Mouse (Mus musculus) lung, postnatal 0 days (tissue): Measurements from ENCODE around the gene Rbpj.

Source experiments
- CTCF ChIP-seq: IDR thresholded peaks from 2 replicates; pipeline ENCODE4 v1.5.1; 2016; ENCODE audit warnings: antibody characterized with exemption, mild to moderate bottlenecking
- EP300 ChIP-seq: IDR thresholded peaks from 2 replicates; pipeline ENCODE4 v1.6.1; 2016; ENCODE audit warnings: antibody characterized with exemption, mild to moderate bottlenecking, control low read depth

DNA sequence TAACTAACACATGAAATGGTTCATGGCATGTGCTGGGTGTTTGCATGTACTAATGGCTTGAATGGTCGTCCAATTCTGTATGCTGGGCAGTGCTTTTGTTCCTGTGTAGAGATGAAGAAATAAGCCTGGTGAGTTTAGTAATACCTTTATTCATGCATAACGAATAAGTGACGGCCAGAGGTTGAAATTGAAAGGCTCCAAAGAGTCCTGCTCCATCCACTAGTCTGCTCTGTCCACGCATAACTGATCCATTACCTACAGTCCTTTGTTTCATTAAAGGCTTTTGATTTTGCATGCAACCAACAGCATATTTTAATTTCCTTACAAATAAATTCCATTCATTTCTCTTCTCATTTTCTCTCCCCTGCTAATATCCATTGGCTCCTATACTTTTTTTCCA, 53.2 kb downstream of the Rbpj start:
- no peak for TF ChIP-seq CTCF
- TF ChIP-seq EP300: no peak
